Mouse (Mus musculus) forelimb bud, embryonic 11.5 days (tissue): ENCODE data around the gene Tubg2.
A peak's percentile ranks its signal among the peaks of the same experiment; 100 is the strongest.
"Not testable (repeated sequence)": the region's sequence is repeated elsewhere in the genome, so short reads cannot be mapped to it uniquely, and the experiment has no call there.

Source experiments
- DNase-seq: peaks from one replicate; pipeline ENCODE4 v3.0.0-alpha.2; 2012; ENCODE audit warnings: low read depth, low spot score

Tubg2 gene

GRCm38 (mm10) chr11:101138536-101139181 is 17.0 kb upstream of the Tubg2 start:
- no peak for DNase-seq

GRCm38 (mm10) chr11:101140164-101140819 is 15.4 kb upstream of the Tubg2 start:
- no peak for DNase-seq

GRCm38 (mm10) chr11:101141088-101141487 is 14.6 kb upstream of the Tubg2 start:
- no peak for DNase-seq

DNA sequence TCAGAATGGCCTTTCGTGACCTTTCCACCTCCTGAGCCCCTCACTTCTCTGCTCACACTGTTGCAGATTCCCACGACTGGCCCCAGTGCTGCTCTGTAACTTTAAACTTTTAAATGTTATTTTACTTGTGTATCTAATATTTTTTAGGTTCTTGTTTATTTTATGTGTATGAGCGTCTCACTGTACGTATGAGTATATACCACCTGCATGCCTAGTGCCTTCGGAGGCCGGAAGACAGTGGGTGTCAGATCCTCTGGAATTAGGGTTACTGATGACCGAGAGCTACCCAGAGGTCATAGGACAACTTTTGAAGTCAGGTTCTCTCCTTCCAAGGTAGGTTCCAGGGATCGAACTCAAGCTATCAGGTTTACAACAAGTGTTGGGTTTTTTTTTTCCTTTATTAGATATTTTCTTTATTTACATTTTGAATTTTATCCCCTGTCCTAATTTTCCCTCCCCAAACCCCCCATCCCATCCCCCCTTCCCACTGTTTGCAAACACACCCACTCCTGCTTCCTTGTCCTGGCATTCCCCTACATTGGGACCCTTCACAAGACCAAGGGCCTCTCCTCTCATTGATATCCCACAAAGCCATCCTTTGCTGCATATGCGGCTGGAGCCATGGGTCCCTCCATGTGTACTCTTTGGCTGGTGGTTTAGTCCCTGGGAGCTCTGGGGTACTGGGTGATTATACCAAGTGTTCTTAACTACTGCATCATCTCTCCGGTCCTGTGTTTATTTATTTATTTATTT is 13.3 kb upstream of the Tubg2 start:
- DNase-seq = no peak

DNA sequence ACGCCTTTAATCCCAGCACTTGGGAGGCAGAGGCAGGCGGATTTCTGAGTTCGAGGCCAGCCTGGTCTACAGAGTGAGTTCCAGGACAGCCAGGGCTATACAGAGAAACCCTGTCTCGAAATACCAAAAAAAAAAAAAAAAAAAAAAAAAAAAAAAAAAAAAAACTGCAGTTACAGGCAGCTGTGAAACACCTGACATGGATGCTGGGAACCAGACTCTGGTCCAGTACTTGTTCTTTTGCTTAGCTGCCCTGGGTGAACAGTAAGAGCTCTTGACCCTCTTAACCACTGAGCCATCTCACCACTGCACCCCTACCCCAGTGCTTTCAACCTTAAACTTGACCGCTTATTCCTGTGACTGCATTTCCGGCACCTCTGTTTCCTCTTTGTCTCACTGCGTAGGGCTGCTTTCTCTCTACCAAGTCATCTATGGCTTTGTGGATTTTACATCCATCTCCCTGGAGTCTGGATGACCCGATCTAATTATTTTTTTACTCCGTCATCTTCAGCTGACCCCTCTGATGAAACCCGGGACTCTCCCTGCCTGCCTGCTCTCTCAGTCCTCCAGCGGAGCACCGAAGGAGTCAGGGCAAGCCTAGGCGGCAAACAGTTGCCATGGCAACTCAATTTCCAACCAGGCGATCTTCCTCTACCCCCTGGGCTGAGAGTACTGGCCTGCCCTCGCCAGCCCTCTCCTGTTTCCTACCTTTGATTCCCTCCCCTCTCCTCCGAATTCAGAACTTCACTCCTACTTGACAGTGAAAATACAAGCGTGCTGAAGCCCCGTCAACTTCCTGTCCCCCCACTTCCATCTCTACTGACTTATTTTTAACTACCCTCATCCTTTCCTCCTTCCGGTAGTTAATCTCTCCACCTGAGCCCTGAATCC is 12.1 kb upstream of the Tubg2 start:
- peak; percentile 76 for DNase-seq

DNA sequence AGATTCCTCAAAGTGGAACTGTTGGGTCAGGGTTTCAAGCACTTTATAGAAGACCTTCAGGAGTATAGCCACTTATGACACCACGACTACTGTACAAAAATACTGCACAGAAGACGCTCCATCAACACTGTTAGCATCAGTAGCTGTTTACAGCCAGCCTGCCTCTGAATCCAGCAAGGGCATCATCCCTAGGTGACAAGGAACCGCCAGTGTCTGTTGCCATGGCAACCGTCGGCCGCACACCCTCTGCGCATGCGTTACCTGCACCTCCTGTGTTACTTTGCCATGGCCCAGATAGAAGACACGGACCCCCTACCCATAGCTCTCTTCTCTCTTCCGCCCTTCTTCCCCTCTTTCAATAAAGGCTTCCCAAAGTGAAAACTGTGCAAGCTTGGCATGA is 9.3 kb upstream of the Tubg2 start:
- no peak for DNase-seq

GRCm38 (mm10) chr11:101148751-101149150 is 7.0 kb upstream of the Tubg2 start:
- no peak for DNase-seq

DNA sequence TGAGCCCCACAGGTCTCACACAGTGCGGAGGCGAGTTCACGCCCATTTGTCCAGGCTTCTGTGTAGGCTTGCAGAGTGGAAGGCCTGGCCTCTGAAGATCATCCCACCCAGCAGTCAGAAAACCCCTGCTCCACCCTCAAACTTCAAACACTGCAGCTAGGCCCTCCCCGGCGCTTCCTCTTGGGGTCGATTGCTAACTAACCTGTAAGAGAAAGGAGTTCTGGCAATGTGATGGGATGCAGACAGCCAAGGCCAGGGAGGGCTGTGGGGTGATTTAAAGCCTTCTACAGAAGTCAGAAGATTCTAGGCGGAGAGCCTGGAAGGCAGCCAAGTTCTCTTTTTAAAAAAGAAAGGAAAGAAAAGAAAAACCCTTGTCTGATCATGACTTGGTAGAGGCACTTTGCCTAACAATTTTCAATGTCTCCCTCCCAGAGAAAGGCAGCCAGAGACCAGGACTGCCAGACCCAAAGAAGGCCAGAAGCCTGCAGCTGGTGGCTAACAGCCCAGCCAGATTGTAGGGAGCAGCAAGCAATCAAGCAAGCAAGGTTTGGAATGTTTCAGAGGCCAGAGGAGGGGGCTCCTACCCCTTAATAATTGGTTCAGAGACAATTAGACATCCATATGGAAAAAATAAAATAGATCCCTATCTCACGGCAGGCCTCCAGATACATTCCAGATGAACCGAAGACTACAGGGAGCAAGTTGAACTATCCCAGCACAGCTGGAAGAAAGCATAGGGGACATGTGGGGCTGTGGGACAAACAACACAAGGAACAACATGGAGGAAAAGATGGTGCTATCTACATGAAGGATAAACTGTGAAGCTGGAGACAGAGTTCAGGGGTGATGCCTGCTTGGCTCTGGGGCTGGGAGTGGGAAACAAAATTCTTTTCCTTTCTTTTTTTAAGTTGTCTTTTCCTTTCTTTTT is 6.3 kb upstream of the Tubg2 start:
- DNase-seq = no peak

GRCm38 (mm10) chr11:101151063-101151462 is 4.6 kb upstream of the Tubg2 start:
- DNase-seq = no peak

GRCm38 (mm10) chr11:101152825-101153224 is 2.9 kb upstream of the Tubg2 start:
- no peak for DNase-seq

DNA sequence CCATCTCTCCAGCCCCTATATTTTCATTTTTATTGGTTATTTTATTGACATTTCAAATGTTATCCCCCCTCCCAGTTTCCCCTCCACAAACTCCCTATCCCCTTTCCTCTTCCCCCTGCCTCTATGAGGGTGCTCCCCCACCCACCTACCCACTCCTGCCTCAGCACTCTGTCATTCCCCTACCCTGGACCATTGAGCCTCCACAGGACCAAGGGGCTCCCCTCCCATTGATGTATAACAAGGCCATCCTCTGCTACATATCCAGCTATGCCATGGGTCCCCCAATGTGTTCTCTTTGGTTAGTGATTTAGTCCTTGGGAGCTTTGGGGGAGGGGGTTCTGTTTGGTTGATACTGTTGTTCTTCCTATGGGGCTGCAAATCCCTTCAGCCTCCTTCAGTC is 1.1 kb upstream of the Tubg2 start:
- DNase-seq = no peak

DNA sequence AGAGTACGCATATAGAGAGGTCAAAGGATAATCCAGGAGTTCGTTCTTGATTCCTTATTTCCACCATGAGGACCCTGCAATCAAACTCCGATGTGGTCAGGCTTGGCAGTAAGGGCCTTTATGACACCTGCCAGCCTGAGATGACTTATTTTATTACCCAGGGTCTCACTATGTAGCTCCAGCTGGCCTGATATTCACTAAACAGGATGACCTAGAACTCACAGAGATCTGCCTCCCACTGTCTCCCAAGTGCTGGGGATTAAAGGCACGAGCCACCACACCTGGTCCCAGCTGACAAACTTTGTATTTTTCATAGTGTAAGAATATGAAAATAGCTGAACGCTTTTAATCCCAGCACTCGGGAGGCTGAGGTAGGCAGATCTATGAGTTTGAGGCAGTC is 556 bp upstream of the Tubg2 start:
- DNase-seq = no peak

GRCm38 (mm10) chr11:101160151-101160550 is 4.4 kb downstream of the Tubg2 start:
- not testable (repeated sequence) for DNase-seq

DNA sequence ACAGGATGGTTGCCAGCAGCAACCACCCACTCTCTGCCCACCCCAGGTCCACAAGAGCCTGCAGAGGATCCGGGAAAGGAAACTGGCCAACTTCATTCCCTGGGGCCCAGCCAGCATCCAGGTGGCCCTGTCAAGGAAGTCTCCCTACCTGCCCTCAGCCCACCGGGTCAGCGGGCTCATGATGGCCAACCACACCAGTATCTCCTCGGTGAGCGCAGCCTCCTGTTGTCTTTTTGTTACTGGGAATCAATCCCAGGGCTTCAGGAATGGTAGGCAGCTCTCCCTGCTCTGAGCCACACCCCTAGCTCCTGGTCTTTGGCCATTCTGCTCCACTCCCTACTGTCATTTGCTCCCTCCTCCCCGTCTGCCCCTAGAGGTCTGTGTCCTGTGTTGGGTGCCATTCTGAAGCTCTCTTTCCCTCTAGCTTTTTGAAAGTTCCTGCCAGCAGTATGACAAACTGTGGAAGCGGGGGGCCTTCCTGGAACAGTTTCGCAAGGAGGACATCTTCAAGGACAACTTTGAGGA is 5.3 kb downstream of the Tubg2 start:
- DNase-seq = not testable (repeated sequence)

- no peak for DNase-seq
These were observed 5.8 kb downstream of the Tubg2 start for GRCm38 (mm10) chr11:101161551-101161950.

- no peak for DNase-seq
These were observed 6.6 kb downstream of the Tubg2 start for GRCm38 (mm10) chr11:101162301-101162700.

DNA sequence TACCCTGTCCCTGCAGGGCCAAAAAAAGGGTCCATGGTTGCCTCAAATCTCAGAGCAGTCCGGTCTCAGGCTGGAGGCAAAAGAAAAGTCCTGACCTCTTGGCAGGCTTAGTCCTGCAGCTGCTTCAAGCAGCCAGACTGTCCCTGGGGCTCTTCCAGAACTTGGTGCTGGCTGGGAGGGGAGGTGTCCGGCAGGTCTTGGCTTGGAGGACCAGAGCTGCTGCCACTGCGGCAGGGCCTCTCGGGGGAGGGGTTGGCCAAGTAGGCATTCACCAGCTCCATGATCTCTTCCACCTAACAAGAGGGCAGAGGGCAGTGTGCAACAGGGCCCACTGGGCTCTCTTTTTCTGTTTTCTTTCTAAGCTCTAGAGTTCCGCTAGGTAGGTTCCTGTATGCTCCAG is 7.1 kb downstream of the Tubg2 start:
- no peak for DNase-seq

- no peak for DNase-seq
These were observed 8.0 kb downstream of the Tubg2 start for GRCm38 (mm10) chr11:101163476-101164350.

DNA sequence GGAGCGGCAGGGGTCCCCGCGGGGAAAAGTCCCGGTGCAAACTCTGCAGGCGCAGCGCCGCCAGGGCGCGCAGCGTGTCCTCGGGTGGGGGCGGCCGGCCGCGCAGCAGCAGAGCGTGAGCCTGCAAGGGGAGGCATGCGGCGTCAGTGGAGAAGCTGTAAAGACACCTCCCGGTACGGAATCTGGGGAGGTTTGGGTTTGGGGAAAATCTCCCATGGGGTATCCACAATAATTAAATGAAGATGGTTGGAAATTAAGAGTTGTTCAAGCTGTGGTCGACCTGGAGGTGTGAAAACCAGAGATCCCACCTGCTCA is 8.6 kb downstream of the Tubg2 start:
- DNase-seq = no peak
